Comparison of ENCODE assay signal across 11 mouse cellular contexts in genomic region chr3:79433593-79433992, GRCm38 (mm10).
DNase-seq lines count a peak whose midpoint lies in the region; ATAC-seq and TF ChIP-seq lines count a peak whose summit lies in the region.
"Had no signal": no experiment of that assay in that cellular context is flagged by ENCODE, and none has a peak within 500 bp of the region (broad histone marks: within the 10 kb centered on the region; RNA-seq: fewer than 3 reads in every experiment).

No protein-coding gene starts in this region.

- no peak for ATAC-seq in CD4-positive, CD25-positive, alpha-beta regulatory T cell, adult 4 months
- ATAC-seq in kidney, embryonic 15.5 days (replicated peaks; ENCODE audit: low FRiP score) = no peak
- ATAC-seq: forebrain, embryonic 16.5 days; hindbrain, embryonic 16.5 days had no signal

- no peaks in the 10 kb centered on the region for H3K36me3 ChIP-seq in kidney, adult 2 months (ENCODE audit: control insufficient read depth, insufficient read depth, low read length)
- no peaks in the 10 kb centered on the region for H3K36me3 ChIP-seq in kidney, embryonic 15.5 days
- H3K36me3 ChIP-seq in ES-E14 (ENCODE audit: control insufficient read depth, insufficient read depth, low read length, poor library complexity, severe bottlenecking) = 0 out of 2 replicates have a peak, but pooled peaks cover 2% of the 10 kb centered on the region
- H3K36me3 ChIP-seq: lung, embryonic 15.5 days had no signal

- in situ Hi-C loops in ES-E14 (cut with MboI; ENCODE audit: low sequenced_read_pairs in 2 of 2, unreplicated experiment in 2 of 2) = loop anchor here in 1 of 2 experiments (25.0 kb wide), 1 partner anchor 221 kb away; no protein-coding TSS in a partner anchor

- no peak for TF ChIP-seq POLR2A in kidney, adult 2 months (IDR thresholded peaks at IDR 0.05; ENCODE audit: low read depth, low read length)

- peak; percentile 69 for TF ChIP-seq CTCF in kidney, adult 2 months (conservative IDR thresholded peaks at IDR 0.05; ENCODE audit: insufficient read depth, insufficient read length, low read depth, low read length)

- no peak overlapping the region for H3K27ac ChIP-seq in kidney, adult 2 months (ENCODE audit: insufficient read depth, low read depth, low read length)
- H3K27ac ChIP-seq in kidney, embryonic 15.5 days = no peak overlapping the region
- no peak overlapping the region for H3K27ac ChIP-seq in ES-E14 (ENCODE audit: insufficient read depth, low read depth, low read length, poor library complexity, severe bottlenecking)
- H3K27ac ChIP-seq: lung, embryonic 15.5 days had no signal

- no peak overlapping the region for H3K4me2 ChIP-seq in kidney, embryonic 15.5 days
- H3K4me2 ChIP-seq: lung, embryonic 15.5 days had no signal

- no peaks in the 10 kb centered on the region for H3K4me1 ChIP-seq in kidney, adult 2 months (ENCODE audit: control insufficient read depth, insufficient read depth, low read length)
- no peaks in the 10 kb centered on the region for H3K4me1 ChIP-seq in kidney, embryonic 15.5 days
- H3K4me1 ChIP-seq in ES-E14 (ENCODE audit: control insufficient read depth in 2 of 2, insufficient read depth in 2 of 2, low read length in 2 of 2, poor library complexity in 1 of 2) = peaks cover 13 to 16% of the 10 kb centered on the region in 2 experiments
- H3K4me1 ChIP-seq: lung, embryonic 15.5 days had no signal

- H3K9ac ChIP-seq in kidney, embryonic 15.5 days = no peak overlapping the region
- H3K9ac ChIP-seq in ES-E14 (ENCODE audit: insufficient read depth, low read depth, low read length, poor library complexity, severe bottlenecking) = no peak overlapping the region
- H3K9ac ChIP-seq: lung, embryonic 15.5 days had no signal

- peak; percentile 11 for DNase-seq in CD4-positive, CD25-positive, alpha-beta regulatory T cell, adult 2 months (ENCODE audit: low read depth, low spot score)
- peak; percentile 42 for DNase-seq in kidney, adult 2 months
- no peak for DNase-seq in ES-E14 (ENCODE audit: low read depth, low spot score)
- peak; percentile 40 to 60 for DNase-seq in kidney, postnatal 36 days
- DNase-seq in cerebellum, adult 9-10 months = no peak
- DNase-seq in gastrocnemius, adult 18-20 months (ENCODE audit: low spot score) = no peak

- H3K27me3 ChIP-seq in kidney, adult 2 months (replicated peaks; ENCODE audit: control insufficient read depth, insufficient read depth, low read length) = no peaks in the 10 kb centered on the region
- no peaks in the 10 kb centered on the region for H3K27me3 ChIP-seq in kidney, embryonic 15.5 days
- H3K27me3 ChIP-seq: lung, embryonic 15.5 days had no signal

- no peaks in the 10 kb centered on the region for H3K9me3 ChIP-seq in kidney, embryonic 15.5 days (replicated peaks)
- no peaks in the 10 kb centered on the region for H3K9me3 ChIP-seq in ES-E14 (ENCODE audit: control insufficient read depth, insufficient read depth, low read depth, low read length)
- H3K9me3 ChIP-seq: lung, embryonic 15.5 days had no signal

- no peak overlapping the region for H3K4me3 ChIP-seq in kidney, adult 2 months (ENCODE audit: insufficient read depth, low read depth, low read length)
- no peak overlapping the region for H3K4me3 ChIP-seq in kidney, embryonic 15.5 days (replicated peaks)
- H3K4me3 ChIP-seq in ES-E14 (ENCODE audit: insufficient read depth in 1 of 2, low read depth in 1 of 2, low read length in 2 of 2, poor library complexity in 1 of 2, severe bottlenecking in 1 of 2) = no peak overlapping the region
- H3K4me3 ChIP-seq: lung, embryonic 15.5 days had no signal

TF ChIP-seq in ES-E14, 5 proteins besides CTCF, POLR2A, EP300 and RAD21:
- TF ChIP-seq MAFK (IDR thresholded peaks at IDR 0.05; ENCODE audit: insufficient read depth, low read depth, low read length) (no peak), ZNF384 (IDR thresholded peaks at IDR 0.05; ENCODE audit: low read depth, low read length) (no peak), ZC3H11A (IDR thresholded peaks at IDR 0.05; ENCODE audit: borderline replicate concordance, low read depth, low read length) (peak; percentile 12; the same call in 1 of the 2 replicates), CHD2 (IDR thresholded peaks at IDR 0.05; ENCODE audit: low read depth, low read length) (no peak)

Comparison
In these comparisons a context has a peak if more than half of its experiments do, and no peak if none do; other contexts are left out.
1. DNase-seq: peak in CD4-positive, CD25-positive, alpha-beta regulatory T cell, adult 2 months (single experiment), kidney, adult 2 months (single experiment) and kidney, postnatal 36 days (2 of 2); none in ES-E14 (single experiment), cerebellum, adult 9-10 months (single experiment) and gastrocnemius, adult 18-20 months (single experiment).